In genomic region chr1:39934954-39935353, GRCm38 (mm10) we compare ENCODE assay signal across 13 mouse cellular contexts. TPM values are rescaled to one million over a fixed set of nuclear protein-coding genes. Genes with fewer than 3 reads are reported as not detected.
DNase-seq lines count a peak whose midpoint lies in the region; ATAC-seq and TF ChIP-seq lines count a peak whose summit lies in the region.
"Had no signal": no experiment of that assay in that cellular context is flagged by ENCODE, and none has a peak within 500 bp of the region (broad histone marks: within the 10 kb centered on the region; RNA-seq: fewer than 3 reads in every experiment).

No protein-coding gene starts in this region.

- H3K4me2 ChIP-seq in heart, embryonic 13.5 days = peak overlapping the region; percentile 67
- peak overlapping the region; percentile 65 for H3K4me2 ChIP-seq in liver, embryonic 11.5 days
- no peak overlapping the region for H3K4me2 ChIP-seq in liver, postnatal 0 days (ENCODE audit: low read depth, low read length)
- H3K4me2 ChIP-seq in embryonic facial prominence, embryonic 13.5 days = peak overlapping the region; percentile 58

- TF ChIP-seq EP300 in liver, postnatal 0 days (IDR thresholded peaks at IDR 0.05; ENCODE audit: low read depth) = no peak

- no peak overlapping the region for H3K27ac ChIP-seq in heart, embryonic 13.5 days (replicated peaks)
- no peak overlapping the region for H3K27ac ChIP-seq in liver, embryonic 11.5 days (ENCODE audit: low read depth, low read length)
- no peak overlapping the region for H3K27ac ChIP-seq in liver, postnatal 0 days (ENCODE audit: low read depth)
- no peak overlapping the region for H3K27ac ChIP-seq in embryonic facial prominence, embryonic 13.5 days
- H3K27ac ChIP-seq in thymus, adult 2 months (ENCODE audit: control insufficient read depth, insufficient read depth, low read length) = peak overlapping the region; percentile 82
- H3K27ac ChIP-seq: macrophage; stomach, embryonic 15.5 days had no signal

- H3K27me3 ChIP-seq in heart, embryonic 13.5 days (replicated peaks) = no peaks in the 10 kb centered on the region
- H3K27me3 ChIP-seq in liver, embryonic 11.5 days (replicated peaks; ENCODE audit: control insufficient read depth, insufficient read depth, low read length) = no peaks in the 10 kb centered on the region
- no peaks in the 10 kb centered on the region for H3K27me3 ChIP-seq in liver, postnatal 0 days (ENCODE audit: insufficient read depth, low read length)
- no peaks in the 10 kb centered on the region for H3K27me3 ChIP-seq in embryonic facial prominence, embryonic 13.5 days
- no peaks in the 10 kb centered on the region for H3K27me3 ChIP-seq in thymus, adult 2 months (ENCODE audit: control insufficient read depth, insufficient read depth, low read length)
- H3K27me3 ChIP-seq: stomach, embryonic 15.5 days had no signal

- TF ChIP-seq CTCF in liver, postnatal 0 days (IDR thresholded peaks at IDR 0.05; ENCODE audit: low read depth) = no peak
- no peak for TF ChIP-seq CTCF in thymus, adult 2 months (IDR thresholded peaks at IDR 0.05; ENCODE audit: borderline replicate concordance, control insufficient read depth, extremely low read depth, insufficient read depth, low read length, poor library complexity)

- WGBS in heart, embryonic 13.5 days = 41% methylated on average over 8 of the region's 8 CpGs
- 51% methylated on average over 8 of the region's 8 CpGs for WGBS in liver, embryonic 11.5 days
- WGBS in liver, postnatal 0 days (ENCODE audit: insufficient replicate concordance) = 56% methylated on average over 8 of the region's 8 CpGs
- WGBS in embryonic facial prominence, embryonic 13.5 days = 18% methylated on average over 8 of the region's 8 CpGs
- 22% methylated on average over 8 of the region's 8 CpGs for WGBS in thymus, adult 2 months

- TF ChIP-seq POLR2A in thymus, adult 2 months (IDR thresholded peaks at IDR 0.05; ENCODE audit: control insufficient read depth, extremely low read depth, insufficient read depth, low read length, poor library complexity) = no peak

- intact Hi-C loops in heart, postnatal 14 days (cut with DNase I) = loop anchor here (10.0 kb wide), 1 partner anchor 250 kb away; no protein-coding TSS in a partner anchor
- intact Hi-C loops in left cerebral cortex, postnatal 14 days (cut with DNase I) = no loop called here
- intact Hi-C loops in heart, postnatal 10 days (cut with DNase I) = loop anchor here (5.0 kb wide), 2 partner anchors 33 to 248 kb away; partner anchors contain the start of gene Map4k4

- no peak overlapping the region for H3K4me3 ChIP-seq in heart, embryonic 13.5 days
- peak overlapping the region; percentile 52; the same call in 1 of the 2 replicates for H3K4me3 ChIP-seq in liver, embryonic 11.5 days (ENCODE audit: low read depth, low read length)
- H3K4me3 ChIP-seq in liver, postnatal 0 days (ENCODE audit: low read depth, low read length) = no peak overlapping the region
- H3K4me3 ChIP-seq in embryonic facial prominence, embryonic 13.5 days = no peak overlapping the region
- H3K4me3 ChIP-seq in thymus, adult 2 months (ENCODE audit: control insufficient read depth, insufficient read depth, low read length) = no peak overlapping the region

- H3K4me1 ChIP-seq in heart, embryonic 13.5 days = peaks cover 94% of the 10 kb centered on the region
- H3K4me1 ChIP-seq in liver, embryonic 11.5 days (replicated peaks; ENCODE audit: control insufficient read depth, insufficient read depth, low read length) = peaks cover 59% of the 10 kb centered on the region
- peaks cover 32% of the 10 kb centered on the region for H3K4me1 ChIP-seq in liver, postnatal 0 days (ENCODE audit: insufficient read depth)
- H3K4me1 ChIP-seq in embryonic facial prominence, embryonic 13.5 days = peaks cover 94% of the 10 kb centered on the region
- peaks cover 47% of the 10 kb centered on the region for H3K4me1 ChIP-seq in thymus, adult 2 months (replicated peaks; ENCODE audit: control insufficient read depth, insufficient read depth, low read length)

- no peaks in the 10 kb centered on the region for H3K9me3 ChIP-seq in heart, embryonic 13.5 days
- no peaks in the 10 kb centered on the region for H3K9me3 ChIP-seq in liver, embryonic 11.5 days (ENCODE audit: control insufficient read depth, low read length)
- H3K9me3 ChIP-seq in liver, postnatal 0 days (ENCODE audit: low read length) = no peaks in the 10 kb centered on the region
- H3K9me3 ChIP-seq in embryonic facial prominence, embryonic 13.5 days = no peaks in the 10 kb centered on the region
- H3K9me3 ChIP-seq: stomach, embryonic 15.5 days had no signal

- H3K9ac ChIP-seq in heart, embryonic 13.5 days = no peak overlapping the region
- no peak overlapping the region; the same call in 1 of the 2 replicates for H3K9ac ChIP-seq in liver, embryonic 11.5 days (ENCODE audit: low read depth, low read length)
- no peak overlapping the region for H3K9ac ChIP-seq in liver, postnatal 0 days (replicated peaks)
- H3K9ac ChIP-seq in embryonic facial prominence, embryonic 13.5 days = no peak overlapping the region
- H3K9ac ChIP-seq: forebrain, postnatal 0 days; stomach, embryonic 15.5 days had no signal

- H3K36me3 ChIP-seq in heart, embryonic 13.5 days = no peaks in the 10 kb centered on the region
- H3K36me3 ChIP-seq in liver, embryonic 11.5 days (ENCODE audit: control insufficient read depth, insufficient read depth, low read length) = no peaks in the 10 kb centered on the region
- no peaks in the 10 kb centered on the region for H3K36me3 ChIP-seq in liver, postnatal 0 days (replicated peaks; ENCODE audit: insufficient read depth, low read length)
- H3K36me3 ChIP-seq in embryonic facial prominence, embryonic 13.5 days = peaks cover 7% of the 10 kb centered on the region; the same call in 1 of the 2 replicates
- no peaks in the 10 kb centered on the region for H3K36me3 ChIP-seq in thymus, adult 2 months (ENCODE audit: control insufficient read depth, insufficient read depth, low read length)
- H3K36me3 ChIP-seq: stomach, embryonic 15.5 days had no signal

- DNase-seq in heart, postnatal 14 days = no peak
- no peak for DNase-seq in liver, embryonic 11.5 days (ENCODE audit: low spot score)
- DNase-seq in liver, postnatal 0 days = no peak
- DNase-seq in thymus, adult 2 months = peak; percentile 50
- no peak for DNase-seq in left cerebral cortex, postnatal 14 days (ENCODE audit: low spot score in 2 of 2)
- no peak for DNase-seq in heart, postnatal 10 days
- DNase-seq: left cerebral cortex, postnatal 4 days; right cerebral cortex, postnatal 14 days had no signal

- ATAC-seq in heart, embryonic 13.5 days (ENCODE audit: extremely low read depth, insufficient number of reproducible peaks, low FRiP score, low TSS enrichment) = no peak
- ATAC-seq in liver, embryonic 11.5 days (replicated peaks; ENCODE audit: low FRiP score) = no peak
- ATAC-seq in liver, postnatal 0 days = no peak
- no peak for ATAC-seq in embryonic facial prominence, embryonic 13.5 days (ENCODE audit: insufficient number of reproducible peaks, insufficient read depth, low FRiP score, low TSS enrichment, low read depth)
- ATAC-seq: forebrain, postnatal 0 days had no signal

RNA-seq across cellular contexts. Expression of gene Map4k4, which starts 34.2 kb away (rescaled TPM):
- polyA plus RNA-seq in heart, embryonic 13.5 days (2015; fragmentation: Nextera tagmentation; extraction: Ambion mirVana) = 17.5 and 21.1 TPM in 2 replicates
- total RNA-seq in heart, postnatal 14 days (2021) = 100 to 1,000 TPM; 175 to 185 TPM
- 12.5 and 13.6 TPM in 2 replicates for polyA plus RNA-seq in liver, embryonic 11.5 days (2014; fragmentation: Nextera tagmentation; extraction: Ambion mirVana)
- 4.0 and 4.2 TPM in 2 replicates for polyA plus RNA-seq in liver, postnatal 0 days (2015; fragmentation: Nextera tagmentation; extraction: Ambion mirVana)
- polyA plus RNA-seq in embryonic facial prominence, embryonic 13.5 days (2015; fragmentation: Nextera tagmentation; extraction: Ambion mirVana) = 42.8 and 56.6 TPM in 2 replicates
- polyA plus RNA-seq in thymus, adult 2 months (2012; rRNA removed) = 164 and 167 TPM in 2 replicates
- 100 to 1,000 TPM; 145 to 157 TPM for total RNA-seq in left cerebral cortex, postnatal 14 days (2021)
- total RNA-seq in heart, postnatal 10 days (2021) = 100 to 1,000 TPM; 187 to 216 TPM
